Mouse (Mus musculus) liver, embryonic 14.5 days (tissue): ENCODE results near the gene Apobec1. TPM values are rescaled to one million over a fixed set of nuclear protein-coding genes. Genes with fewer than 3 reads are reported as not detected.

Experiments
- ATAC-seq: fragments of 200-750 bp; cut with Nextera tagmentation; 2 replicates; pipeline ENCODE4 v1.8.0; 2017; ENCODE audit warnings: moderate number of reproducible peaks, mild to moderate bottlenecking, moderate library complexity; ENCODE audit not compliant: insufficient read depth
- DNase-seq, 3 experiments: peaks; one replicate each; pipeline ENCODE4 v3.0.0-alpha.2; 2012 to 2013; ENCODE audit warnings: low read depth in 3 of 3, low spot score in 3 of 3
- H3K27ac ChIP-seq: fragments of 300-500 bp; sonication (generic); 2 replicates; pipeline ENCODE4 v1.5.1; 2014; ENCODE audit warnings: moderate library complexity, mild to moderate bottlenecking, control low read depth, inconsistent platforms
- H3K27me3 ChIP-seq: fragments of 300-500 bp; sonication (generic); 2 replicates; pipeline ENCODE4 v1.6.1; 2014; ENCODE audit warnings: mild to moderate bottlenecking, low read length, moderate library complexity; ENCODE audit not compliant: control insufficient read depth, insufficient read depth
- H3K36me3 ChIP-seq: fragments of 300-500 bp; sonication (generic); replicated peaks from 2 replicates; pipeline ENCODE4 v1.6.1; 2014; ENCODE audit warnings: low read depth; ENCODE audit not compliant: control insufficient read depth, insufficient read depth
- H3K4me1 ChIP-seq, 2 experiments: fragments of 200-500 bp in 1 of 2; fragments of 300-500 bp in 1 of 2; sonication (generic) in 1 of 2; replicated peaks; 2 replicates each; pipeline ENCODE4 v1.6.1; 2012 to 2014; ENCODE audit warnings: antibody characterized with exemption in 1 of 2, inconsistent platforms in 1 of 2, low read length in 1 of 2; ENCODE audit not compliant: control insufficient read depth in 2 of 2, insufficient read depth in 2 of 2
- H3K4me2 ChIP-seq: fragments of 300-500 bp; sonication (generic); 2 replicates; pipeline ENCODE4 v1.6.1; 2014; ENCODE audit warnings: low read depth, mild to moderate bottlenecking, control low read depth, moderate library complexity
- H3K4me3 ChIP-seq, 2 experiments: fragments of 200-500 bp in 1 of 2; fragments of 300-500 bp in 1 of 2; sonication (generic) in 1 of 2; 2 replicates each; pipeline ENCODE4 v1.5.1; 2012 to 2014; ENCODE audit warnings: low read depth in 2 of 2, low read length in 2 of 2, mild to moderate bottlenecking in 2 of 2, control low read depth in 1 of 2, inconsistent platforms in 1 of 2, moderate library complexity in 1 of 2; ENCODE audit not compliant: insufficient read depth in 1 of 2
- H3K9ac ChIP-seq: fragments of 300-500 bp; sonication (generic); replicated peaks from 2 replicates; pipeline ENCODE4 v1.6.1; 2014; ENCODE audit warnings: mild to moderate bottlenecking, control low read depth, moderate library complexity
- H3K9me3 ChIP-seq: fragments of 300-500 bp; sonication (generic); 2 replicates; pipeline ENCODE4 v1.6.1; 2016; ENCODE audit warnings: low read length, mixed read lengths; ENCODE audit not compliant: control insufficient read depth
- CTCF ChIP-seq: IDR thresholded peaks from 2 replicates; pipeline ENCODE4 v1.5.1; 2016; ENCODE audit warnings: antibody characterized with exemption, low read depth, control low read depth
- EP300 ChIP-seq: IDR thresholded peaks from 2 replicates; pipeline ENCODE4 v1.6.1; 2016; ENCODE audit warnings: antibody characterized with exemption, low read depth
- WGBS: fragments of 180-500 bp; shearing (Covaris S2); extraction: QIAGEN DNeasy Blood & Tissue Kit; methylation state at CpG from one replicate; pipeline ENCODE4 v1.1.7; 2014; ENCODE audit not compliant: insufficient replicate concordance; 5-methylcytosine and 5-hydroxymethylcytosine counted together
- polyA plus RNA-seq, 2 experiments: library from polyadenylated mRNA; depleted of rRNA in 1 of 2; stranded (reverse) in 1 of 2; unstranded in 1 of 2; fragments of >200 nt; fragmentation: Nextera tagmentation in 1 of 2; extraction: Ambion mirVana in 1 of 2; gene quantifications; 2 replicates each; pipeline versions ENCODE4 v1.2.1 to v1.2.3; 2012 to 2014

Gene Apobec1
- polyA plus RNA-seq, 2 experiments, result 4.2 to 4.3 TPM

DNA sequence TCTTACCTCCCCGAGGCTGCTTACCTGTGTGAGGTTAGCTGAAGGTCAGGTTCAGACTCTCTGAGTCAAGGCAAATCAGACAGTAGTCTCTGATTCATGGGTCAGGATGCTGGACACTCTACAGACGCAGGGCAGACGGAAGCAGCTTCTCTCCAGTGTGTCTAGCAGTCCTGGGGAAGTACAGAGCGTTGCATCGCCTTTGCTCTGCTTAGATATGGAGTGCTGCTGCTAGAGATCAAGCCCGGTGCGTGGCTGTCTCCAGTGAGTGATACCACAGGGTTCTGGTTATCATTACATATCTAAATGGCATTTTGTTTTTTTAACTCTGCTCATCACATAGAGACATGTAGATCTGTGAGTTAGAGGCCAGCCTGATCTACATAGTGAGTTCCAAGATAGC, 5.6 kb downstream of the Apobec1 start:
- ATAC-seq, result no peak
- Histone ChIP-seq H3K36me3 (no peaks in the 10 kb centered on the region), H3K27me3 (no peaks in the 10 kb centered on the region), H3K4me2 (no peak overlapping the region), H3K9me3 (no peaks in the 10 kb centered on the region), H3K4me1 (peaks cover 0 to 2% of the 10 kb centered on the region in 2 experiments; a peak in 1 of 4 replicates), H3K4me3 (no peak overlapping the region), H3K9ac (no peak overlapping the region), H3K27ac (no peak overlapping the region)
- no peak for DNase-seq
- 57% methylated on average over 7 of the region's 7 CpGs for WGBS
- TF ChIP-seq EP300, result no peak
- TF ChIP-seq CTCF, result no peak

DNA sequence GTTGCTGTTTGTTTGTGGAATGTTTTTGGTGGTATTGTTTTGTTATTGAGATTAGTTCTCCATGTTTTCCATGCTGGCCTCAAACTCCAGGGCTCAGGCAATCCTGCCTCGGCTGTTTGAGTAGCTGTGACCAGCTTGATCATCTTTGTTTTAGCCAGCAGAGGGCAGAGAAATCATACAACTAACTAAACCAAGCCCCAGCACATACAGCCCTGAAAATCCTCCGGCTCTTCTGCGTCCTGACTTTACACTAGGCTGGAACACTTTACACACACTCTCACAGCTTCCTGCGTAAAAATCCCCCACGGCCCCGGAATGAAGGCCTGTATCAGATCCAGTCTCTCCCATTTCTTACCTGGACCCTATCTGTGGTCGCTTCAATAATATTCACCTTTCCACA, 6.6 kb downstream of the Apobec1 start:
- H3K4me2 ChIP-seq, result no peak overlapping the region
- no peaks in the 10 kb centered on the region for H3K27me3 ChIP-seq
- no peak for DNase-seq
- no peak overlapping the region for H3K9ac ChIP-seq
- no peak for ATAC-seq
- no peak overlapping the region for H3K27ac ChIP-seq
- TF ChIP-seq CTCF (peak; percentile 27), EP300 (no peak)
- no peaks in the 10 kb centered on the region for H3K36me3 ChIP-seq
- WGBS, result 45% methylated on average over 7 of the region's 7 CpGs
- H3K4me1 ChIP-seq, result peaks cover 0 to 2% of the 10 kb centered on the region in 2 experiments; a peak in 1 of 4 replicates
- H3K9me3 ChIP-seq, result no peaks in the 10 kb centered on the region
- no peak overlapping the region for H3K4me3 ChIP-seq

DNA sequence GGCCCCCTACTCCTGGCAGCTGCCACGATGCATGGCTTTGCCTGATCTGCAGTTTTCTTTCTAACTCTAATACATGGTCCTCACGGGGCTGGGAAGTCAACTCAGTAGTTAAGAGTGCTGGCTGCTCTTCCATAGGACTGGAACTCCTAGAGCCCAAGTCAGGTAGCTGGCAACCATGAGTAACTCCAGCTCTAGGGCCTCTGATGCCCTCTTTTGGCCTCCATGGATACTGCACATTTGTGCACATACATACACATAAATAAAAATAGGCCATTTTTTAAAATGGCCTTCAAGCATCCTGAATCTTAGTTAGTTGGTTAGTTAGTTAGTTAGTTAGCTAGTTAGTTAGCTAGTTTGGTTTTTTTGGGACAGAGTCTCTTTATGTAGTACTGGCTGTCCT, 9.3 kb downstream of the Apobec1 start:
- TF ChIP-seq CTCF (no peak), EP300 (no peak)
- Histone ChIP-seq H3K9me3 (no peaks in the 10 kb centered on the region), H3K4me1 (peaks cover 0 to 2% of the 10 kb centered on the region in 2 experiments; a peak in 1 of 4 replicates), H3K27ac (no peak overlapping the region), H3K36me3 (no peaks in the 10 kb centered on the region), H3K9ac (no peak overlapping the region), H3K27me3 (no peaks in the 10 kb centered on the region), H3K4me2 (no peak overlapping the region), H3K4me3 (no peak overlapping the region)
- ATAC-seq (no peak), DNase-seq (no peak)
- WGBS, result 73% methylated on average over 2 of the region's 2 CpGs

DNA sequence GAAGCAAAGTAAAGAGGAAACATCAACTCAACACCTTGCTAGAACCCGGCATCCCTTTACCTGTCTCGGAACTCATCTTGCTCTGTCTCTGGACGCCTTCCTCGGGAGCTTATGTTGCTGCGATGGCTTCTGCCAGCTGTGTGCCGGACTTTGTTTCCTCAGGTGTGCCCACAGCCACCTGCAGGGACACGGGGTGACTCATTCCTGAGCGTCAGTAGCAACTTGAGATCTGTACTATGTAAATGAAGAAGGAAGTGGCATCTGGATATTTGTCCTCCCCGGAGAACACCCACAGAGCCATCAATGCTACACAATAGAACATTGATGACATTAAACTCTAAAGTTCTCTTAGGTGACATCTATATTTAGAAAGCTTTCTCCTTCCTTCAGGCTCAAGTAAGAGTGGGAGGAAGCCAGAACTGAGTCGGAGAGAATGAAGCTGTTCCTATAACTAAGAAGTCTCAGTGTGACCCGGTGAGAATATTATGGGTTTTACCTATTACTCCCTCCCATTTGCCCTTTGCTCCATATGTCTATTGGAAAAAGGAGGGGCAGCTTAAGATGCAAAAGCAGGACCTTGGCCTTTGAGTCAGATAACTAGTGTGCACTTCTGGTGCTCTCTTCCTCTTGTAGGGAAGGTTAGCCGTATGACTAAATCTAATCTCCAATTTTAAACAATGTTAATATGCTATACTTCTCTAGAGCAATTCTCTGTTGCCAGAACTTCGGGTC, 11.1 kb downstream of the Apobec1 start:
- DNase-seq (no peak), ATAC-seq (no peak)
- Histone ChIP-seq H3K27ac (no peak overlapping the region), H3K4me3 (no peak overlapping the region), H3K36me3 (no peaks in the 10 kb centered on the region), H3K9ac (no peak overlapping the region), H3K4me2 (no peak overlapping the region), H3K4me1 (no peaks in the 10 kb centered on the region), H3K9me3 (no peaks in the 10 kb centered on the region), H3K27me3 (no peaks in the 10 kb centered on the region)
- 68% methylated on average over 13 of the region's 13 CpGs for WGBS
- no peak for TF ChIP-seq CTCF

DNA sequence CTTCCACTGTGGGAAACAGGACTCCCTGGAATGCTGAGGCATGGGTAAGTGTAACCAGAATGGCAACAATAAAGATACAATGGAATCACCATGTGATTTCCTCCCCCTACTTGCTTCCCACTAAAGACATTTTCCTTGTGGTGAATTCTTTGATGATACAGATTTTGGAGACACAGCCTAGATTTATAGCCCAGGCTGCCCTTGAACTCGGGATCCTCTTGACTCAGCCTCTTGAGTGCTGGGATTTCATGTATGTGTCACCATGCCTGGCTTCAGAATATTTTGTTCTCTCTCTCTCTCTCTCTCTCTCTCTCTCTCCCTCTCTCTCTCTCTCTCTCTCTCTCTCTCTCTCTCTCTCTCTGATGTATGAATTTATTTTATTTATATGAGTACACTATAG, 23.2 kb downstream of the Apobec1 start:
- no peak overlapping the region for H3K4me2 ChIP-seq
- no peak for ATAC-seq
- no peak overlapping the region for H3K27ac ChIP-seq
- WGBS, result 45% methylated on average over 1 of the region's 1 CpGs
- no peak overlapping the region for H3K4me3 ChIP-seq
- no peak for DNase-seq
- H3K36me3 ChIP-seq, result no peaks in the 10 kb centered on the region
- no peaks in the 10 kb centered on the region for H3K27me3 ChIP-seq
- H3K4me1 ChIP-seq, result no peaks in the 10 kb centered on the region
- no peaks in the 10 kb centered on the region for H3K9me3 ChIP-seq
- no peak for TF ChIP-seq EP300
- no peak overlapping the region for H3K9ac ChIP-seq
